Mouse (Mus musculus) right cerebral cortex, postnatal 25 days (tissue): Measurements from ENCODE around the gene Rftn2.

Experiments used
- DNase-seq: peaks from one replicate; pipeline ENCODE4 v3.0.0; 2022

Rftn2 gene

GRCm38 (mm10) chr1:55210202-55210965, 16.2 kb downstream of the Rftn2 start:
- no peak for DNase-seq

- DNase-seq, result no peak
These were observed 18.0 kb downstream of the Rftn2 start for GRCm38 (mm10) chr1:55208500-55209140.

GRCm38 (mm10) chr1:55207561-55207960, 19.0 kb downstream of the Rftn2 start:
- DNase-seq, result no peak

GRCm38 (mm10) chr1:55205808-55206327, 20.7 kb downstream of the Rftn2 start:
- DNase-seq, result no peak

GRCm38 (mm10) chr1:55201850-55202752, 24.5 kb downstream of the Rftn2 start:
- peak; percentile 31 for DNase-seq

GRCm38 (mm10) chr1:55198719-55199118, 27.9 kb downstream of the Rftn2 start:
- no peak for DNase-seq

- DNase-seq, result no peak
These were observed 30.1 kb downstream of the Rftn2 start for GRCm38 (mm10) chr1:55196327-55197003.

GRCm38 (mm10) chr1:55195021-55195420, 31.6 kb downstream of the Rftn2 start:
- DNase-seq, result no peak

GRCm38 (mm10) chr1:55194064-55194915, 32.3 kb downstream of the Rftn2 start:
- no peak for DNase-seq

- no peak for DNase-seq
These were observed 33.3 kb downstream of the Rftn2 start for GRCm38 (mm10) chr1:55193316-55193715.

- no peak for DNase-seq
These were observed 33.8 kb downstream of the Rftn2 start for GRCm38 (mm10) chr1:55192824-55193223.

GRCm38 (mm10) chr1:55192015-55192414, 34.6 kb downstream of the Rftn2 start:
- DNase-seq, result no peak

GRCm38 (mm10) chr1:55186592-55187210, 39.9 kb downstream of the Rftn2 start:
- no peak for DNase-seq

- no peak for DNase-seq
These were observed 40.9 kb downstream of the Rftn2 start for GRCm38 (mm10) chr1:55185718-55186117.

GRCm38 (mm10) chr1:55182392-55182791, 44.2 kb downstream of the Rftn2 start:
- no peak for DNase-seq

- DNase-seq, result no peak
These were observed 46.5 kb downstream of the Rftn2 start for GRCm38 (mm10) chr1:55179917-55180566.

- no peak for DNase-seq
These were observed 52.0 kb downstream of the Rftn2 start for GRCm38 (mm10) chr1:55174558-55175034.

- DNase-seq, result no peak
These were observed 52.6 kb downstream of the Rftn2 start for GRCm38 (mm10) chr1:55173720-55174557.
